Mouse (Mus musculus) intestine, embryonic 16.5 days (tissue): ENCODE data around the gene Mrpl14. TPM values are rescaled to one million over a fixed set of nuclear protein-coding genes. Genes with fewer than 3 reads are reported as not detected.

Experiments
- polyA plus RNA-seq: library from polyadenylated mRNA; unstranded; fragments of >200 nt; fragmentation: Nextera tagmentation; extraction: Ambion mirVana; gene quantifications from 2 replicates; pipeline ENCODE4 v1.2.1, GENCODE M21; 2015

Gene Mrpl14
- polyA plus RNA-seq, 1 experiment from 2014 or later, result 154 TPM

Other genes with a start within 250 kb of the Mrpl14 start
- gene Spats1, start 210.9 kb upstream of the Mrpl14 start, polyA plus RNA-seq, result 0.23 and 0.27 TPM in 2 replicates
- 14.8 and 16.6 TPM in 2 replicates for gene Aars2, start 179.5 kb upstream of the Mrpl14 start, polyA plus RNA-seq
- gene Tcte1, start 162.9 kb upstream of the Mrpl14 start, polyA plus RNA-seq, result 0.20 and 0.47 TPM in 2 replicates
- gene Tmem151b, start 136.6 kb upstream of the Mrpl14 start, polyA plus RNA-seq, result 2.2 and 2.5 TPM in 2 replicates
- gene Nfkbie, start 130.6 kb upstream of the Mrpl14 start, polyA plus RNA-seq, result 5.0 and 5.5 TPM in 2 replicates
- gene Slc35b2, start 122.4 kb upstream of the Mrpl14 start, polyA plus RNA-seq, result 132 and 136 TPM in 2 replicates
- 1,309 and 1,475 TPM in 2 replicates for gene Hsp90ab1, start 113.1 kb upstream of the Mrpl14 start, polyA plus RNA-seq
- gene Slc29a1, start 86.7 kb upstream of the Mrpl14 start, polyA plus RNA-seq, result 73.4 and 83.1 TPM in 2 replicates
- gene Mymx, start 84.2 kb upstream of the Mrpl14 start, polyA plus RNA-seq, result 0.22 and 0.64 TPM in 2 replicates
- 0.17 and 0.33 TPM in 2 replicates for gene Capn11, start 27.0 kb upstream of the Mrpl14 start, polyA plus RNA-seq
- gene Tmem63b, start 583 bp downstream of the Mrpl14 start, polyA plus RNA-seq, result 31.7 and 31.9 TPM in 2 replicates
- gene 1600014C23Rik, start 47.5 kb downstream of the Mrpl14 start, polyA plus RNA-seq, result 0.76 TPM in 1 of 2 replicates, not detected in the other